Mouse (Mus musculus) midbrain, embryonic 11.5 days (tissue): ENCODE data around the gene Ap1b1. TPM values are rescaled to one million over a fixed set of nuclear protein-coding genes. Genes with fewer than 3 reads are reported as not detected.

Experiments
- ATAC-seq: fragments of 200-750 bp; cut with Nextera tagmentation; 2 replicates; pipeline ENCODE4 v1.8.0; 2017; ENCODE audit warnings: moderate TSS enrichment, moderate library complexity; ENCODE audit not compliant: low FRiP score
- DNase-seq: peaks from one replicate; pipeline ENCODE4 v3.0.0; 2015; ENCODE audit warnings: low spot score; ENCODE audit errors: missing footprints
- H3K27ac ChIP-seq: fragments of 300-500 bp; sonication (generic); 2 replicates; pipeline ENCODE4 v1.5.1; 2014; ENCODE audit warnings: low read depth, low read length
- H3K27me3 ChIP-seq: fragments of 300-500 bp; sonication (generic); 2 replicates; pipeline ENCODE4 v1.6.1; 2014; ENCODE audit warnings: mild to moderate bottlenecking, low read length, moderate library complexity, mixed read lengths; ENCODE audit not compliant: control insufficient read depth, insufficient read depth
- H3K36me3 ChIP-seq: fragments of 300-500 bp; sonication (generic); 2 replicates; pipeline ENCODE4 v1.6.1; 2014; ENCODE audit warnings: mild to moderate bottlenecking, low read length, moderate library complexity, mixed read lengths; ENCODE audit not compliant: control insufficient read depth, insufficient read depth
- H3K4me1 ChIP-seq: fragments of 300-500 bp; sonication (generic); 2 replicates; pipeline ENCODE4 v1.6.1; 2014; ENCODE audit warnings: low read length; ENCODE audit not compliant: control insufficient read depth, insufficient read depth
- H3K4me2 ChIP-seq: fragments of 300-500 bp; sonication (generic); 2 replicates; pipeline ENCODE4 v1.6.1; 2014; ENCODE audit warnings: mild to moderate bottlenecking, moderate library complexity
- H3K4me3 ChIP-seq: fragments of 300-500 bp; sonication (generic); 2 replicates; pipeline ENCODE4 v1.5.1; 2014; ENCODE audit warnings: low read depth, low read length
- H3K9ac ChIP-seq: fragments of 300-500 bp; sonication (generic); 2 replicates; pipeline ENCODE4 v1.6.1; 2014; ENCODE audit warnings: low read length
- H3K9me3 ChIP-seq: fragments of 300-500 bp; sonication (generic); 2 replicates; pipeline ENCODE4 v1.6.1; 2016; ENCODE audit warnings: low read length; ENCODE audit not compliant: control insufficient read depth
- WGBS: fragments of 180-500 bp; shearing (Covaris S2); extraction: QIAGEN DNeasy Blood & Tissue Kit; methylation state at CpG from one replicate; pipeline ENCODE4 v1.1.7; 2014; 5-methylcytosine and 5-hydroxymethylcytosine counted together
- polyA plus RNA-seq: library from polyadenylated mRNA; unstranded; fragments of >200 nt; fragmentation: Nextera tagmentation; extraction: Ambion mirVana; gene quantifications from 2 replicates; pipeline ENCODE4 v1.2.1, GENCODE M21; 2014

Gene Ap1b1
- polyA plus RNA-seq, 1 experiment from 2014 or later: 59.5 TPM

GRCm38 (mm10) chr11:4998352-4998751, 11.7 kb downstream of the Ap1b1 start:
- H3K4me1 ChIP-seq: no peaks in the 10 kb centered on the region; the same call in 1 of the 2 replicates
- H3K4me2 ChIP-seq: no peak overlapping the region
- no peak overlapping the region for H3K9ac ChIP-seq
- no peak overlapping the region for H3K4me3 ChIP-seq
- ATAC-seq (no peak), DNase-seq (no peak)
- no peaks in the 10 kb centered on the region for H3K36me3 ChIP-seq
- H3K27ac ChIP-seq: no peak overlapping the region
- WGBS: 44% methylated on average over 3 of the region's 3 CpGs
- H3K9me3 ChIP-seq: no peaks in the 10 kb centered on the region
- no peaks in the 10 kb centered on the region for H3K27me3 ChIP-seq

GRCm38 (mm10) chr11:4998762-4999161, 12.1 kb downstream of the Ap1b1 start:
- H3K9me3 ChIP-seq: no peaks in the 10 kb centered on the region
- no peaks in the 10 kb centered on the region for H3K27me3 ChIP-seq
- H3K4me3 ChIP-seq: no peak overlapping the region
- DNase-seq (no peak), ATAC-seq (no peak)
- H3K9ac ChIP-seq: no peak overlapping the region
- H3K27ac ChIP-seq: no peak overlapping the region
- WGBS: 92% methylated on average over 1 of the region's 1 CpGs
- H3K4me1 ChIP-seq: no peaks in the 10 kb centered on the region; the same call in 1 of the 2 replicates
- no peaks in the 10 kb centered on the region for H3K36me3 ChIP-seq
- no peak overlapping the region for H3K4me2 ChIP-seq

DNA sequence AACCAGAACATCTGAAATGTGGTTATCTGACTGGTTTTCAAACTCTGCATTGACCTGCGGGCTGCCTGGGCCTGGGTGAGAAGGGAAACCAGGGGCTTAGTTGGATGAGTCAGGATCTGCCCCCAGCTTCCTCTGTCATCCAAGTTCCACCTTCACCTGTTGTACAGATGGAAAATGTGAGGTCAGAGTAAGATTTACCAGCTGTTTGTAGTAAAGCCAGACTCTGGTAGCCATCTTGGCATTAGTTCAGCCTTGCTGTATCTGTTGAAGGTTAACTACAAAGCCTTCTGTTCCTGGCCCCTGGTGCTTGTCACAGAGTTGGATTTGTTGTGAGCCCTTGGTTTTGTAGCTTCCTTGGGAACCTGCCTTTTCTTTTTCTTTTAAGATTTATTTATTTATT, 13.6 kb downstream of the Ap1b1 start:
- H3K4me1 ChIP-seq: no peaks in the 10 kb centered on the region; the same call in 1 of the 2 replicates

DNA sequence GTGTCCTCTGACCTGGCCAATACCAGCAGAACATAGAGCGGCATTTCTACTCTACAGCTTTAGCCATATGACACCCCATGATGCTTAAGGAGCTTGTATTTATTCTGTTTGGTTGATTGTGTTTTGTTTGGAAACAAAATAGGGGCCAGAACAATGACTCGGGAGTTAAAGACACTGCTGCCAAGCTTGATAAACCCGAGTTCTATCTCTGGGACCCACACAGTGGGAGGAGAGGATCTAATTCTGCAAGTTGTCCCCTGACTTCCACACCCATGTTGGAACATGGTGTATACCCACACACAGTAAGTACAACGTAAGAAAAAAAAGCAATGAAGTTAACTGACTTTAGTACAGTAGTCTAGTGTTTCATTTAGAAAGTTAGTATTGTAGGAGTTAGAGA, 16.2 kb downstream of the Ap1b1 start:
- Histone ChIP-seq H3K27me3 (no peaks in the 10 kb centered on the region), H3K36me3 (no peaks in the 10 kb centered on the region), H3K4me3 (no peak overlapping the region), H3K4me1 (no peaks in the 10 kb centered on the region; the same call in 1 of the 2 replicates), H3K27ac (no peak overlapping the region), H3K4me2 (no peak overlapping the region), H3K9ac (no peak overlapping the region), H3K9me3 (no peaks in the 10 kb centered on the region)
- WGBS: 84% methylated on average over 4 of the region's 4 CpGs
- ATAC-seq (no peak), DNase-seq (no peak)

More for the DNA sequence above, 13.6 kb downstream of the Ap1b1 start:
- Histone ChIP-seq H3K4me3 (no peak overlapping the region), H3K27me3 (no peaks in the 10 kb centered on the region), H3K4me2 (no peak overlapping the region), H3K9me3 (no peaks in the 10 kb centered on the region), H3K36me3 (no peaks in the 10 kb centered on the region), H3K9ac (no peak overlapping the region), H3K27ac (no peak overlapping the region)
- ATAC-seq (no peak), DNase-seq (no peak)
- 84% methylated on average over 1 of the region's 1 CpGs for WGBS

GRCm38 (mm10) chr11:5005528-5005927, 18.9 kb downstream of the Ap1b1 start:
- Histone ChIP-seq H3K9ac (no peak overlapping the region), H3K27ac (no peak overlapping the region), H3K4me1 (0 out of 2 replicates have a peak, but pooled peaks cover 2% of the 10 kb centered on the region), H3K36me3 (no peaks in the 10 kb centered on the region), H3K4me3 (no peak overlapping the region), H3K9me3 (no peaks in the 10 kb centered on the region), H3K27me3 (no peaks in the 10 kb centered on the region), H3K4me2 (no peak overlapping the region)
- no peak for ATAC-seq
- WGBS: 93% methylated on average over 2 of the region's 2 CpGs
- no peak for DNase-seq

DNA sequence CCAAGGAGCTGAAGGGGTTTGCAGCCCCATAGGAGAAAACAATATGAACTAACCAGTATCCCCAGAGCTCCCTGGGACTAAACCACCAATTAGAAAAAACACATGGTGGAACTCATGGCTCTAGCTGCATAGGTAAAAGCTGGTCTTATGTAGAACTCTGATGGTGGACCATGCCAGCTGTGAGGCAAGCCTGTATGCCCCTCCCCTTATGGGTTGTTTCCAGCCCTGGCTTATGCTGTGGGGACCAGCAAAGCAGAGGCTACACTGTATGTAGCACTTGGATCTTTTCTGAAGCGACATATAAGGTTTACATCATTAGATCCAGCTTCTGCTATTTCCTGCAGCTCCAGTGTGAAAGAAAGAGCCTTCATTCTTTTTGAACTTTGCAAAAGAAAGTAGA, 20.6 kb downstream of the Ap1b1 start:
- H3K9ac ChIP-seq: no peak overlapping the region
- no peak for ATAC-seq
- WGBS: 94% methylated on average over 1 of the region's 1 CpGs
- H3K27ac ChIP-seq: no peak overlapping the region
- no peaks in the 10 kb centered on the region for H3K9me3 ChIP-seq
- no peak overlapping the region for H3K4me2 ChIP-seq
- DNase-seq: no peak
- no peaks in the 10 kb centered on the region for H3K27me3 ChIP-seq
- 0 out of 2 replicates have a peak, but pooled peaks cover 2% of the 10 kb centered on the region for H3K4me1 ChIP-seq
- no peak overlapping the region for H3K4me3 ChIP-seq
- no peaks in the 10 kb centered on the region; the same call in 1 of the 2 replicates for H3K36me3 ChIP-seq

GRCm38 (mm10) chr11:5008867-5009266, 22.2 kb downstream of the Ap1b1 start:
- no peak overlapping the region for H3K27ac ChIP-seq
- no peak overlapping the region for H3K9ac ChIP-seq
- H3K4me2 ChIP-seq: no peak overlapping the region
- DNase-seq: no peak
- H3K4me1 ChIP-seq: 0 out of 2 replicates have a peak, but pooled peaks cover 2% of the 10 kb centered on the region
- H3K36me3 ChIP-seq: no peaks in the 10 kb centered on the region; the same call in 1 of the 2 replicates
- no peaks in the 10 kb centered on the region for H3K27me3 ChIP-seq
- H3K9me3 ChIP-seq: no peaks in the 10 kb centered on the region
- no peak overlapping the region for H3K4me3 ChIP-seq
- ATAC-seq: no peak
- 76% methylated on average over 3 of the region's 3 CpGs for WGBS

DNA sequence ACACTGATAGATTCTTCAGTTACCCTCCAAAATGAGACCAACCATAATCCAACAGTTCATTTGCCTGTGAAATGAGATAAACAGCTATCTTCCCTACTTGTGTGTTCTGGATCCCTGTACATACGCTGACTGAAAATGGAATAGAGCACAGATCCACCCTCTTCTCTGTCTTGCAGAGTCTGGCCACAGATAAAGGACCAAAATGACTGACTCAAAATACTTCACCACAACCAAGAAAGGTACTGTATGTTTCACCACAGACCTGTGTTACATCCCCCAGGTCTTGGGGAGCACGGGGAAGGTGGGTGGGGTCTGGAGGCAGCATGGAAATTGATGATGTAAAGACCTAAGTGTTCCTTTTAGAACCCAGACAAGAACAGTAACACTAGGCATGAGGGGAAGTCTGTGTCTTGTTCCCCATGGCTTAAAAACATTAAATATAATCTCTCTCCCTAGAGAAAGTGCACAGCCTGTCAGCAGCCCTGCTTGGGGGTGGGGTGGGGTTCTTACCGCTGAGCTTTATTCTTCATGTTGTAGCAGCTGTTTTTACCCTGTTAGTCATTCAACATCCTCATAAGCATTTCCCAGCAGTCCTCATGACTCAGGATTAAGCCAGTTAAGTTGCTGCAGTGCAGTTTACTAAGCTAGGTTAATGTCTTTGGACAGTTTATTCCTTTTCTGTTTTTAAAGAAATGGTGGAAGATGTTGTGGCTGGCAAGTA, 22.9 kb downstream of the Ap1b1 start:
- ATAC-seq (no peak), DNase-seq (no peak)
- Histone ChIP-seq H3K36me3 (no peaks in the 10 kb centered on the region; the same call in 1 of the 2 replicates), H3K4me3 (no peak overlapping the region), H3K27ac (no peak overlapping the region), H3K27me3 (no peaks in the 10 kb centered on the region), H3K9ac (no peak overlapping the region), H3K4me1 (0 out of 2 replicates have a peak, but pooled peaks cover 2% of the 10 kb centered on the region), H3K9me3 (no peaks in the 10 kb centered on the region), H3K4me2 (no peak overlapping the region)
- 75% methylated on average over 3 of the region's 3 CpGs for WGBS

GRCm38 (mm10) chr11:5010205-5010604, 23.6 kb downstream of the Ap1b1 start:
- H3K4me2 ChIP-seq: no peak overlapping the region
- WGBS: 81% methylated on average over 1 of the region's 1 CpGs
- 0 out of 2 replicates have a peak, but pooled peaks cover 2% of the 10 kb centered on the region for H3K4me1 ChIP-seq
- no peaks in the 10 kb centered on the region; the same call in 1 of the 2 replicates for H3K36me3 ChIP-seq
- H3K27ac ChIP-seq: no peak overlapping the region
- no peak overlapping the region for H3K4me3 ChIP-seq
- no peaks in the 10 kb centered on the region for H3K27me3 ChIP-seq
- ATAC-seq (no peak), DNase-seq (no peak)
- no peaks in the 10 kb centered on the region for H3K9me3 ChIP-seq
- H3K9ac ChIP-seq: no peak overlapping the region
